Mouse (Mus musculus): ENCODE results near the gene Rnf150.

DNA sequence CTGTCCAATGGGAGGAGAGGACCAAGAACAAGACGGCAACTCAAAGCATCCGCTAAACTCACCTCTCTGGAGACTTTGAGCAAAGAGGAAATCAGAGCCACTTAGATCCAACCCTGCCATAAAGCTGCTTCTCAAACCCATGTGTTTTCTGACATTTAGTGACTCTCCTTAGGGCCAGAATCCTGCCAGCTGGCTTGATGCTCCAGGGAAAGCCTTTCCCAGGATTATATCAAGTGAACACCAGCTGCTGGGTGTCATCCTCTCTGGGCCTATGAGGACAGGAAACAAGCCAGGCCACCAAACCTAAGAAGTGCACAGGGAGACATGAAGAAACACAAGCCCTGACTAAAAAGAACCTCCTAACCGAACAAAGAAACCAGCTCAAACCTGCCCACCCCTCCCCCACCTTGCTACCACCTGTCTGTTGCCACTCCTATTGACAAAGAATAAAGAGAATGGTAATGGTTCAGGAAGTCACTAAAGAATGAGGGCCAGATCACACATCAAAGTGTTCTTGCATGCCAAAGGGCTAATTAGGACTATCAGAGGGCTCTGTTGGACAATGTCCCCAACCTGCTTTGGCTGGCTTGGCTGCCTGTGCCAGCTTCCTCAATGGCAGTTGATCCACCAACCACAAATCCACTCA is 173.5 kb downstream of the Rnf150 start:
- TF ChIP-seq EP300 (IDR thresholded peaks at IDR 0.05; ENCODE audit: insufficient read depth, low read depth, low read length) (peak; percentile 92), POLR2A (IDR thresholded peaks at IDR 0.05; ENCODE audit: insufficient read depth, low read length) (no peak), CTCF (IDR thresholded peaks at IDR 0.05; ENCODE audit: low read depth, low read length) (no peak)

Measured in ES-Bruce4 (cell line).